Mouse (Mus musculus) left cerebral cortex, postnatal 36 days (tissue): ENCODE data around the gene Fermt2. TPM values are rescaled to one million over a fixed set of nuclear protein-coding genes. Genes with fewer than 3 reads are reported as not detected.

Experiments used
- DNase-seq, 2 experiments: peaks; one replicate each; pipeline ENCODE4 v3.0.0; 2021 to 2022; ENCODE audit warnings: low spot score in 2 of 2, mixed read lengths in 1 of 2
- intact Hi-C: fragments of 180-260 bp; cut with DNase I; formaldehyde crosslinking; loops from one replicate; pipeline ENCODE4 v1.15.1; 2025
- total RNA-seq, 2 experiments: library from RNA; stranded (reverse); gene quantifications; 2 replicates each; pipeline ENCODE4 v1.2.3; 2021

Gene Fermt2
- total RNA-seq: 10 to 100 TPM; 91.8 to 91.9 TPM

GRCm38 (mm10) chr14:45529411-45530363 lies at the start of gene Fermt2:
Gene Fermt2 (minus strand): TSS chr14:45530118.
- DNase-seq: peak; percentile 79 to 83
- intact Hi-C loops: loop anchor here (5.0 kb wide), 1 partner anchor 62 kb away; no protein-coding TSS in a partner anchor

GRCm38 (mm10) chr14:45566066-45566937 lies 36.4 kb upstream of the Fermt2 start:
- intact Hi-C loops: loop anchor here (1.0 kb wide), 1 partner anchor 35 kb away; no protein-coding TSS in a partner anchor
- DNase-seq: peak; percentile 40 to 49

- peak in 1 of 2 experiments; percentile 50 for DNase-seq
- intact Hi-C loops: loop anchor here (1.0 kb wide), 1 partner anchor 36 kb away; no protein-coding TSS in a partner anchor
These were observed 35.5 kb upstream of the Fermt2 start for GRCm38 (mm10) chr14:45565216-45566065.

GRCm38 (mm10) chr14:45563577-45563976 lies 33.7 kb upstream of the Fermt2 start:
- intact Hi-C loops: no loop called here
- DNase-seq: no peak

GRCm38 (mm10) chr14:45561681-45562080 lies 31.8 kb upstream of the Fermt2 start:
- DNase-seq: peak; percentile 66 to 71
- intact Hi-C loops: no loop called here

- intact Hi-C loops: loop anchor here (10.0 kb wide), 1 partner anchor 216 kb away; no protein-coding TSS in a partner anchor
- DNase-seq: no peak
These were observed 29.1 kb upstream of the Fermt2 start for GRCm38 (mm10) chr14:45559018-45559417.

GRCm38 (mm10) chr14:45554336-45554735 lies 24.4 kb upstream of the Fermt2 start:
- intact Hi-C loops: loop anchor here (10.0 kb wide), 1 partner anchor 220 kb away; no protein-coding TSS in a partner anchor
- DNase-seq: no peak

- intact Hi-C loops: loop anchor here (10.0 kb wide), 1 partner anchor 221 kb away; no protein-coding TSS in a partner anchor
- no peak for DNase-seq
These were observed 23.9 kb upstream of the Fermt2 start for GRCm38 (mm10) chr14:45553854-45554253.

- DNase-seq: no peak
- intact Hi-C loops: loop anchor here (10.0 kb wide), 1 partner anchor 222 kb away; no protein-coding TSS in a partner anchor
These were observed 22.5 kb upstream of the Fermt2 start for GRCm38 (mm10) chr14:45552431-45552830.

GRCm38 (mm10) chr14:45551121-45551768 lies 21.3 kb upstream of the Fermt2 start:
- no peak for DNase-seq
- intact Hi-C loops: loop anchor here (10.0 kb wide), 1 partner anchor 224 kb away; no protein-coding TSS in a partner anchor

GRCm38 (mm10) chr14:45550010-45550647 lies 20.2 kb upstream of the Fermt2 start:
- DNase-seq: no peak
- intact Hi-C loops: loop anchor here (10.0 kb wide), 1 partner anchor 225 kb away; no protein-coding TSS in a partner anchor

GRCm38 (mm10) chr14:45548118-45548517 lies 18.2 kb upstream of the Fermt2 start:
- intact Hi-C loops: no loop called here
- no peak for DNase-seq

- DNase-seq: no peak
- intact Hi-C loops: loop anchor here (5.0 kb wide), 1 partner anchor 123 kb away; no protein-coding TSS in a partner anchor
These were observed 15.0 kb upstream of the Fermt2 start for GRCm38 (mm10) chr14:45544905-45545304.

- intact Hi-C loops: loop anchor here (5.0 kb wide), 1 partner anchor 122 kb away; no protein-coding TSS in a partner anchor
- DNase-seq: no peak
These were observed 14.1 kb upstream of the Fermt2 start for GRCm38 (mm10) chr14:45544026-45544425.

GRCm38 (mm10) chr14:45539659-45540468 lies 9.9 kb upstream of the Fermt2 start:
- peak in 1 of 2 experiments; percentile 38 for DNase-seq
- intact Hi-C loops: loop anchor here (5.0 kb wide), 1 partner anchor 118 kb away; no protein-coding TSS in a partner anchor
